Mouse (Mus musculus): ENCODE data around the gene Bcas3.

DNA sequence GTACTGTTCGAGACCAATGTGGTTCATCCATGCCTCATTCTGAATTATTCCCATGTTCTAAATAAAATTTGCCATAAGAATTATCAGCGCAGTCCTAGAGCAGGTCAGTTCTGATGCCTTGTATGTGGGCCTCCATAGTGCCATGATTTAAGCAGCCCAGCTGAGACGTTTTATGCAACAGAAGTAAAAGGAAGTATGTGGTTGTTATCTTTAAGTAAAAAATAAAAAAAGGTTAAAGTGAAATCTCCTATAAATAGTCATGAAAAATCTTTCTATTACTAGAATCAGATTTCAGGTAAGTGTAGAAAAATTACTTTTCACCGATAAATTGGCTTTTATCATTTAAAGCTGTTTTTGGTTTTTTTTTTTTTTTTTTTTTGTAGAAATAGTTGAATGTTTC is 290.1 kb downstream of the Bcas3 start:
- no peak for TF ChIP-seq POLR2A (IDR thresholded peaks at IDR 0.05; ENCODE audit: borderline replicate concordance, low read depth, low read length)
- no peak for TF ChIP-seq CTCF (IDR thresholded peaks at IDR 0.05; ENCODE audit: low read depth, low read length)
